Mouse (Mus musculus): Measurements from ENCODE around the gene Ctbs. TPM values are rescaled to one million over a fixed set of nuclear protein-coding genes. Genes with fewer than 3 reads are reported as not detected.

The Ctbs gene
- polyA plus RNA-seq, 1 experiment from 2014 or later = 11.3 TPM

GRCm38 (mm10) chr3:146433681-146434350 lies 15.8 kb upstream of the Ctbs start:
- H3K4me3 ChIP-seq (ENCODE audit: control insufficient read depth in 1 of 2, insufficient read depth in 1 of 2, low read depth in 1 of 2, low read length in 2 of 2) = no peak overlapping the region
- WGBS = 73% methylated on average over 14 of the region's 14 CpGs
- H3K4me1 ChIP-seq (ENCODE audit: control insufficient read depth in 2 of 2, insufficient read depth in 2 of 2, low read length in 2 of 2) = peaks cover 0 to 3% of the 10 kb centered on the region in 2 experiments; a peak in 1 of 4 replicates
- no peak for ATAC-seq (ENCODE audit: insufficient number of reproducible peaks, insufficient read depth, low FRiP score, low read depth)
- no peak overlapping the region for H3K27ac ChIP-seq (replicated peaks in 1 of 2; ENCODE audit: control insufficient read depth in 1 of 2, insufficient read depth in 1 of 2, low read depth in 2 of 2, low read length in 2 of 2)
- no peaks in the 10 kb centered on the region for H3K27me3 ChIP-seq (ENCODE audit: control insufficient read depth, insufficient read depth, low read length)
- no peak overlapping the region for H3K9ac ChIP-seq (ENCODE audit: low read length)
- H3K4me2 ChIP-seq (ENCODE audit: low read length) = no peak overlapping the region
- no peaks in the 10 kb centered on the region for H3K9me3 ChIP-seq (ENCODE audit: control insufficient read depth, low read length)
- peaks cover 52% of the 10 kb centered on the region for H3K36me3 ChIP-seq (ENCODE audit: control insufficient read depth, insufficient read depth, low read length)

- Histone ChIP-seq H3K36me3 (ENCODE audit: control insufficient read depth, insufficient read depth, low read length) (peaks cover 52% of the 10 kb centered on the region), H3K4me3 (ENCODE audit: control insufficient read depth in 1 of 2, insufficient read depth in 1 of 2, low read depth in 1 of 2, low read length in 2 of 2) (no peak overlapping the region), H3K4me1 (ENCODE audit: control insufficient read depth in 2 of 2, insufficient read depth in 2 of 2, low read length in 2 of 2) (peaks cover 0 to 3% of the 10 kb centered on the region in 2 experiments; a peak in 1 of 4 replicates), H3K4me2 (ENCODE audit: low read length) (no peak overlapping the region), H3K27ac (replicated peaks in 1 of 2; ENCODE audit: control insufficient read depth in 1 of 2, insufficient read depth in 1 of 2, low read depth in 2 of 2, low read length in 2 of 2) (no peak overlapping the region), H3K9ac (ENCODE audit: low read length) (no peak overlapping the region), H3K27me3 (ENCODE audit: control insufficient read depth, insufficient read depth, low read length) (no peaks in the 10 kb centered on the region), H3K9me3 (ENCODE audit: control insufficient read depth, low read length) (no peaks in the 10 kb centered on the region)
- ATAC-seq (ENCODE audit: insufficient number of reproducible peaks, insufficient read depth, low FRiP score, low read depth) = no peak
- 91% methylated on average over 8 of the region's 8 CpGs for WGBS
Measured at GRCm38 (mm10) chr3:146434686-146435085, 14.9 kb upstream of the Ctbs start.

GRCm38 (mm10) chr3:146435533-146435932 lies 14.1 kb upstream of the Ctbs start:
- Histone ChIP-seq H3K9ac (ENCODE audit: low read length) (no peak overlapping the region), H3K27ac (replicated peaks in 1 of 2; ENCODE audit: control insufficient read depth in 1 of 2, insufficient read depth in 1 of 2, low read depth in 2 of 2, low read length in 2 of 2) (no peak overlapping the region), H3K4me2 (ENCODE audit: low read length) (no peak overlapping the region), H3K9me3 (ENCODE audit: control insufficient read depth, low read length) (no peaks in the 10 kb centered on the region), H3K4me3 (ENCODE audit: control insufficient read depth in 1 of 2, insufficient read depth in 1 of 2, low read depth in 1 of 2, low read length in 2 of 2) (no peak overlapping the region), H3K27me3 (ENCODE audit: control insufficient read depth, insufficient read depth, low read length) (no peaks in the 10 kb centered on the region), H3K36me3 (ENCODE audit: control insufficient read depth, insufficient read depth, low read length) (peaks cover 53% of the 10 kb centered on the region), H3K4me1 (ENCODE audit: control insufficient read depth in 2 of 2, insufficient read depth in 2 of 2, low read length in 2 of 2) (peaks cover 0 to 3% of the 10 kb centered on the region in 2 experiments; a peak in 1 of 4 replicates)
- 94% methylated on average over 11 of the region's 11 CpGs for WGBS
- ATAC-seq (ENCODE audit: insufficient number of reproducible peaks, insufficient read depth, low FRiP score, low read depth) = no peak

- H3K9me3 ChIP-seq (ENCODE audit: control insufficient read depth, low read length) = no peaks in the 10 kb centered on the region
- H3K9ac ChIP-seq (ENCODE audit: low read length) = no peak overlapping the region
- WGBS = 89% methylated on average over 8 of the region's 8 CpGs
- H3K4me1 ChIP-seq (ENCODE audit: control insufficient read depth in 2 of 2, insufficient read depth in 2 of 2, low read length in 2 of 2) = peaks cover 0 to 3% of the 10 kb centered on the region in 2 experiments; a peak in 1 of 4 replicates
- H3K27ac ChIP-seq (replicated peaks in 1 of 2; ENCODE audit: control insufficient read depth in 1 of 2, insufficient read depth in 1 of 2, low read depth in 2 of 2, low read length in 2 of 2) = no peak overlapping the region
- H3K27me3 ChIP-seq (ENCODE audit: control insufficient read depth, insufficient read depth, low read length) = no peaks in the 10 kb centered on the region
- H3K36me3 ChIP-seq (ENCODE audit: control insufficient read depth, insufficient read depth, low read length) = peaks cover 49% of the 10 kb centered on the region
- no peak for ATAC-seq (ENCODE audit: insufficient number of reproducible peaks, insufficient read depth, low FRiP score, low read depth)
- H3K4me3 ChIP-seq (ENCODE audit: control insufficient read depth in 1 of 2, insufficient read depth in 1 of 2, low read depth in 1 of 2, low read length in 2 of 2) = no peak overlapping the region
- no peak overlapping the region for H3K4me2 ChIP-seq (ENCODE audit: low read length)
Measured at GRCm38 (mm10) chr3:146436114-146436513, 13.5 kb upstream of the Ctbs start.

GRCm38 (mm10) chr3:146440011-146440410 lies 9.6 kb upstream of the Ctbs start:
- Histone ChIP-seq H3K36me3 (ENCODE audit: control insufficient read depth, insufficient read depth, low read length) (peaks cover 42% of the 10 kb centered on the region), H3K4me3 (ENCODE audit: control insufficient read depth in 1 of 2, insufficient read depth in 1 of 2, low read depth in 1 of 2, low read length in 2 of 2) (no peak overlapping the region), H3K4me2 (ENCODE audit: low read length) (no peak overlapping the region), H3K9me3 (ENCODE audit: control insufficient read depth, low read length) (no peaks in the 10 kb centered on the region), H3K4me1 (ENCODE audit: control insufficient read depth in 2 of 2, insufficient read depth in 2 of 2, low read length in 2 of 2) (no peaks in the 10 kb centered on the region), H3K27me3 (ENCODE audit: control insufficient read depth, insufficient read depth, low read length) (no peaks in the 10 kb centered on the region), H3K27ac (replicated peaks in 1 of 2; ENCODE audit: control insufficient read depth in 1 of 2, insufficient read depth in 1 of 2, low read depth in 2 of 2, low read length in 2 of 2) (no peak overlapping the region), H3K9ac (ENCODE audit: low read length) (no peak overlapping the region)
- no peak for ATAC-seq (ENCODE audit: insufficient number of reproducible peaks, insufficient read depth, low FRiP score, low read depth)
- 94% methylated on average over 12 of the region's 12 CpGs for WGBS

- Histone ChIP-seq H3K27ac (replicated peaks in 1 of 2; ENCODE audit: control insufficient read depth in 1 of 2, insufficient read depth in 1 of 2, low read depth in 2 of 2, low read length in 2 of 2) (no peak overlapping the region), H3K4me3 (ENCODE audit: control insufficient read depth in 1 of 2, insufficient read depth in 1 of 2, low read depth in 1 of 2, low read length in 2 of 2) (no peak overlapping the region), H3K4me1 (ENCODE audit: control insufficient read depth in 2 of 2, insufficient read depth in 2 of 2, low read length in 2 of 2) (no peaks in the 10 kb centered on the region), H3K9me3 (ENCODE audit: control insufficient read depth, low read length) (no peaks in the 10 kb centered on the region), H3K27me3 (ENCODE audit: control insufficient read depth, insufficient read depth, low read length) (no peaks in the 10 kb centered on the region), H3K4me2 (ENCODE audit: low read length) (no peak overlapping the region), H3K9ac (ENCODE audit: low read length) (no peak overlapping the region), H3K36me3 (ENCODE audit: control insufficient read depth, insufficient read depth, low read length) (peaks cover 42% of the 10 kb centered on the region)
- 85% methylated on average over 7 of the region's 7 CpGs for WGBS
- ATAC-seq (ENCODE audit: insufficient number of reproducible peaks, insufficient read depth, low FRiP score, low read depth) = no peak
Measured at GRCm38 (mm10) chr3:146440422-146440821, 9.2 kb upstream of the Ctbs start.

- Histone ChIP-seq H3K9ac (ENCODE audit: low read length) (no peak overlapping the region), H3K4me2 (ENCODE audit: low read length) (no peak overlapping the region), H3K27ac (replicated peaks in 1 of 2; ENCODE audit: control insufficient read depth in 1 of 2, insufficient read depth in 1 of 2, low read depth in 2 of 2, low read length in 2 of 2) (no peak overlapping the region), H3K4me1 (ENCODE audit: control insufficient read depth in 2 of 2, insufficient read depth in 2 of 2, low read length in 2 of 2) (no peaks in the 10 kb centered on the region), H3K4me3 (ENCODE audit: control insufficient read depth in 1 of 2, insufficient read depth in 1 of 2, low read depth in 1 of 2, low read length in 2 of 2) (no peak overlapping the region), H3K9me3 (ENCODE audit: control insufficient read depth, low read length) (peaks cover 5% of the 10 kb centered on the region; the same call in 1 of the 2 replicates), H3K27me3 (ENCODE audit: control insufficient read depth, insufficient read depth, low read length) (no peaks in the 10 kb centered on the region), H3K36me3 (ENCODE audit: control insufficient read depth, insufficient read depth, low read length) (peaks cover 29% of the 10 kb centered on the region)
- no peak for ATAC-seq (ENCODE audit: insufficient number of reproducible peaks, insufficient read depth, low FRiP score, low read depth)
- 83% methylated on average over 7 of the region's 7 CpGs for WGBS
Measured at GRCm38 (mm10) chr3:146442484-146442883, 7.1 kb upstream of the Ctbs start.

- no peak for ATAC-seq (ENCODE audit: insufficient number of reproducible peaks, insufficient read depth, low FRiP score, low read depth)
- no peak overlapping the region for H3K4me3 ChIP-seq (ENCODE audit: control insufficient read depth in 1 of 2, insufficient read depth in 1 of 2, low read depth in 1 of 2, low read length in 2 of 2)
- H3K36me3 ChIP-seq (ENCODE audit: control insufficient read depth, insufficient read depth, low read length) = peaks cover 26% of the 10 kb centered on the region
- whole genome bisulfite sequencing = 91% methylated on average over 8 of the region's 8 CpGs
- H3K9ac ChIP-seq (ENCODE audit: low read length) = no peak overlapping the region
- H3K4me1 ChIP-seq (ENCODE audit: control insufficient read depth in 2 of 2, insufficient read depth in 2 of 2, low read length in 2 of 2) = no peaks in the 10 kb centered on the region
- H3K4me2 ChIP-seq (ENCODE audit: low read length) = no peak overlapping the region
- H3K27ac ChIP-seq (replicated peaks in 1 of 2; ENCODE audit: control insufficient read depth in 1 of 2, insufficient read depth in 1 of 2, low read depth in 2 of 2, low read length in 2 of 2) = no peak overlapping the region
- H3K27me3 ChIP-seq (ENCODE audit: control insufficient read depth, insufficient read depth, low read length) = no peaks in the 10 kb centered on the region
- H3K9me3 ChIP-seq (ENCODE audit: control insufficient read depth, low read length) = peaks cover 5% of the 10 kb centered on the region; the same call in 1 of the 2 replicates
Measured at GRCm38 (mm10) chr3:146442936-146443335, 6.7 kb upstream of the Ctbs start.

Data from heart, embryonic 14.5 days (tissue).